Mouse (Mus musculus) MEL (cell line): ENCODE data around the gene Fam229b. TPM values are rescaled to one million over a fixed set of nuclear protein-coding genes. Genes with fewer than 3 reads are reported as not detected.

Experiments used
- DNase-seq: peaks from one replicate; pipeline ENCODE4 v3.0.0; 2011; ENCODE audit warnings: low read depth, low spot score
- H3K27ac ChIP-seq: 2 replicates; pipeline ENCODE4 v1.5.1; 2012; ENCODE audit warnings: low read depth, mild to moderate bottlenecking, control low read depth, low read length, moderate library complexity; ENCODE audit not compliant: control insufficient read depth
- H3K27me3 ChIP-seq, 2 experiments: fragments of 150-350 bp in 1 of 2; sonication (generic) in 1 of 2; 2 replicates each; pipeline ENCODE4 v1.6.1; 2012; ENCODE audit warnings: low read length in 2 of 2, mild to moderate bottlenecking in 2 of 2, improper control_type of control experiment in 1 of 2, moderate library complexity in 1 of 2; ENCODE audit not compliant: insufficient read depth in 2 of 2, control insufficient read depth in 1 of 2
- H3K36me3 ChIP-seq, 2 experiments: 2 replicates each; pipeline ENCODE4 v1.6.1; 2012 to 2014; ENCODE audit warnings: low read length in 2 of 2, improper control_type of control experiment in 1 of 2, inconsistent platforms in 1 of 2, mild to moderate bottlenecking in 1 of 2; ENCODE audit not compliant: insufficient read depth in 2 of 2, control insufficient read depth in 1 of 2
- H3K4me1 ChIP-seq, 2 experiments: fragments of 150-350 bp in 1 of 2; sonication (generic) in 1 of 2; 2 replicates each; pipeline ENCODE4 v1.6.1; 2012; ENCODE audit warnings: low read length in 2 of 2, improper control_type of control experiment in 1 of 2, mild to moderate bottlenecking in 1 of 2; ENCODE audit not compliant: insufficient read depth in 2 of 2, control insufficient read depth in 1 of 2
- H3K4me3 ChIP-seq, 2 experiments: fragments of 150-350 bp in 1 of 2; sonication (generic) in 1 of 2; 2 replicates each; pipeline ENCODE4 v1.5.1; 2012; ENCODE audit warnings: low read depth in 2 of 2, low read length in 2 of 2, mild to moderate bottlenecking in 2 of 2, moderate library complexity in 2 of 2, control low read depth in 1 of 2, improper control_type of control experiment in 1 of 2; ENCODE audit not compliant: control insufficient read depth in 1 of 2, insufficient read depth in 1 of 2
- H3K79me2 ChIP-seq: 2 replicates; pipeline ENCODE4 v1.6.1; 2012; ENCODE audit warnings: mild to moderate bottlenecking, low read length, moderate library complexity; ENCODE audit not compliant: control insufficient read depth, poor library complexity, insufficient read depth
- H3K9ac ChIP-seq: 2 replicates; pipeline ENCODE4 v1.6.1; 2012; ENCODE audit warnings: low read depth, mild to moderate bottlenecking, control low read depth, low read length, moderate library complexity; ENCODE audit not compliant: control insufficient read depth, poor library complexity, severe bottlenecking
- H3K9me3 ChIP-seq: fragments of 150-350 bp; sonication (generic); replicated peaks from 2 replicates; pipeline ENCODE4 v1.6.1; 2012; ENCODE audit warnings: mild to moderate bottlenecking, low read length, improper control_type of control experiment, moderate library complexity; ENCODE audit not compliant: insufficient read depth
- BHLHE40 ChIP-seq: IDR thresholded peaks from 2 replicates; pipeline ENCODE4 v1.6.1; 2012; ENCODE audit warnings: low read depth, mild to moderate bottlenecking, inconsistent platforms, low read length, improper control_type of control experiment, borderline replicate concordance
- CTCF ChIP-seq, 3 experiments: IDR thresholded peaks in 2 of 3; conservative IDR thresholded peaks in 1 of 3; 2 replicates each; pipeline ENCODE4 v1.5.1; 2011 to 2012; ENCODE audit warnings: low read length in 3 of 3, low read depth in 2 of 3, mild to moderate bottlenecking in 2 of 3, improper control_type of control experiment in 1 of 3, inconsistent platforms in 1 of 3, mixed read lengths in 1 of 3, moderate library complexity in 1 of 3; ENCODE audit not compliant: control insufficient read depth in 1 of 3, insufficient read depth in 1 of 3, poor library complexity in 1 of 3, severe bottlenecking in 1 of 3
- EP300 ChIP-seq, 2 experiments: IDR thresholded peaks; 2 replicates each; pipeline ENCODE4 v1.6.1; 2011; ENCODE audit warnings: improper control_type of control experiment in 2 of 2, low read length in 2 of 2, low read depth in 1 of 2, mild to moderate bottlenecking in 1 of 2
- ETS1 ChIP-seq: IDR thresholded peaks from 2 replicates; pipeline ENCODE4 v1.6.1; 2012; ENCODE audit warnings: low read depth, mild to moderate bottlenecking, inconsistent platforms, low read length, improper control_type of control experiment, moderate library complexity
- HCFC1 ChIP-seq: IDR thresholded peaks from 2 replicates; pipeline ENCODE4 v1.6.1; 2012; ENCODE audit warnings: low read depth, mild to moderate bottlenecking, inconsistent platforms, low read length, improper control_type of control experiment, moderate library complexity
- MAX ChIP-seq: IDR thresholded peaks from 2 replicates; pipeline ENCODE4 v1.6.1; 2011; ENCODE audit warnings: low read length, improper control_type of control experiment
- MEF2A ChIP-seq: IDR thresholded peaks from 2 replicates; pipeline ENCODE4 v1.6.1; 2014; ENCODE audit warnings: low read depth, mild to moderate bottlenecking, inconsistent platforms, low read length, improper control_type of control experiment; ENCODE audit not compliant: poor library complexity, insufficient replicate concordance, severe bottlenecking; ENCODE audit errors: extremely low read depth
- MXI1 ChIP-seq: IDR thresholded peaks from 2 replicates; pipeline ENCODE4 v1.6.1; 2011; ENCODE audit warnings: mild to moderate bottlenecking, low read depth, low read length, improper control_type of control experiment
- NRF1 ChIP-seq: IDR thresholded peaks from 2 replicates; pipeline ENCODE4 v1.6.1; 2014; ENCODE audit warnings: low read depth, mild to moderate bottlenecking, inconsistent platforms, low read length, improper control_type of control experiment, moderate library complexity; ENCODE audit not compliant: poor library complexity, insufficient read depth, severe bottlenecking
- POLR2AphosphoS2 ChIP-seq: IDR thresholded peaks from 2 replicates; pipeline ENCODE4 v1.6.1; 2011; ENCODE audit warnings: low read length, improper control_type of control experiment
- RAD21 ChIP-seq: IDR thresholded peaks from 2 replicates; pipeline ENCODE4 v1.6.1; 2011; ENCODE audit warnings: mild to moderate bottlenecking, low read depth, low read length, improper control_type of control experiment
- RCOR1 ChIP-seq: IDR thresholded peaks from 2 replicates; pipeline ENCODE4 v1.6.1; 2012; ENCODE audit warnings: low read depth, mild to moderate bottlenecking, inconsistent platforms, low read length, improper control_type of control experiment
- SMC3 ChIP-seq: IDR thresholded peaks from 2 replicates; pipeline ENCODE4 v1.6.1; 2011; ENCODE audit warnings: low read depth, low read length, improper control_type of control experiment
- USF1 ChIP-seq: IDR thresholded peaks from 2 replicates; pipeline ENCODE4 v1.6.1; 2014; ENCODE audit warnings: low read depth, mild to moderate bottlenecking, inconsistent platforms, low read length, improper control_type of control experiment, moderate library complexity
- ZC3H11A ChIP-seq: IDR thresholded peaks from 2 replicates; pipeline ENCODE4 v1.6.1; 2012; ENCODE audit warnings: low read depth, mild to moderate bottlenecking, inconsistent platforms, low read length, improper control_type of control experiment
- ZKSCAN1 ChIP-seq: IDR thresholded peaks from 2 replicates; pipeline ENCODE4 v1.6.1; 2012; ENCODE audit warnings: low read depth, mild to moderate bottlenecking, inconsistent platforms, low read length, improper control_type of control experiment, moderate library complexity
- ZMIZ1 ChIP-seq: IDR thresholded peaks from 2 replicates; pipeline ENCODE4 v1.6.1; 2012; ENCODE audit warnings: low read depth, mild to moderate bottlenecking, inconsistent platforms, low read length, improper control_type of control experiment, moderate library complexity
- ZNF384 ChIP-seq: IDR thresholded peaks from 2 replicates; pipeline ENCODE4 v1.6.1; 2012; ENCODE audit warnings: low read depth, mild to moderate bottlenecking, inconsistent platforms, low read length, improper control_type of control experiment
- polyA plus RNA-seq, 2 experiments: library from polyadenylated mRNA; stranded (reverse) in 1 of 2; unstranded in 1 of 2; fragments of >175 nt in 1 of 2; fragments of >200 nt in 1 of 2; gene quantifications; 2 replicates each; pipeline versions ENCODE4 v1.2.1 to v1.2.4; 2012; ENCODE audit warnings: low replicate concordance in 2 of 2, low read depth in 1 of 2; ENCODE audit not compliant: insufficient read length in 2 of 2, insufficient read depth in 1 of 2, missing spikeins in 1 of 2
- total RNA-seq: library from RNA; depleted of rRNA; stranded (reverse); fragments of 300-350 nt; gene quantifications from 2 replicates; pipeline ENCODE4 v1.2.3, GENCODE M21; 2012

Gene Fam229b
- total and polyA plus RNA-seq, 3 experiments, result 1.2 to 1.5 TPM; not detected in 1

- Histone ChIP-seq H3K4me3 (peak overlapping the region in 1 of 2 experiments; percentile 31; a peak in 2 of 4 replicates), H3K4me1 (peaks cover 0 to 4% of the 10 kb centered on the region in 2 experiments; a peak in 1 of 4 replicates), H3K79me2 (no peaks in the 10 kb centered on the region), H3K9ac (no peak overlapping the region), H3K27ac (no peak overlapping the region), H3K9me3 (no peaks in the 10 kb centered on the region), H3K27me3 (no peaks in the 10 kb centered on the region), H3K36me3 (no peaks in the 10 kb centered on the region)
- no peak for TF ChIP-seq USF1
- no peak for TF ChIP-seq BHLHE40
- no peak for TF ChIP-seq NRF1
- no peak for TF ChIP-seq POLR2AphosphoS2
- TF ChIP-seq ZC3H11A, result no peak
- no peak for TF ChIP-seq EP300 (IDR thresholded peaks at IDR 0.05; ENCODE audit: low read depth in 1 of 2, low read length in 2 of 2)
- no peak for TF ChIP-seq MEF2A
- TF ChIP-seq ZNF384, result no peak
- TF ChIP-seq ZKSCAN1, result no peak
- no peak for TF ChIP-seq MAX
- no peak for TF ChIP-seq HCFC1
- TF ChIP-seq ZMIZ1, result no peak
- no peak for TF ChIP-seq MXI1
- TF ChIP-seq ETS1, result no peak
- TF ChIP-seq RCOR1, result no peak
- no peak for DNase-seq
Observed at GRCm38 (mm10) chr10:39170706-39171105, 37.0 kb upstream of the Fam229b start.

- Histone ChIP-seq H3K27ac (no peak overlapping the region), H3K27me3 (no peaks in the 10 kb centered on the region), H3K36me3 (no peaks in the 10 kb centered on the region), H3K4me1 (peaks cover 0 to 4% of the 10 kb centered on the region in 2 experiments; a peak in 1 of 4 replicates), H3K79me2 (no peaks in the 10 kb centered on the region), H3K9me3 (no peaks in the 10 kb centered on the region), H3K4me3 (no peak overlapping the region), H3K9ac (no peak overlapping the region)
- peak; percentile 59 to 79 (median 69) for TF ChIP-seq CTCF (IDR thresholded peaks at IDR 0.05 in 2 of 3, conservative IDR thresholded peaks at IDR 0.05 in 1 of 3; ENCODE audit: control insufficient read depth in 1 of 3, insufficient read depth in 1 of 3, low read depth in 2 of 3, low read length in 3 of 3, poor library complexity in 1 of 3, severe bottlenecking in 1 of 3)
- peak; percentile 39 for TF ChIP-seq SMC3
- TF ChIP-seq RAD21, result peak; percentile 39
- TF ChIP-seq ETS1, result no peak
- DNase-seq, result peak; percentile 58
Observed at GRCm38 (mm10) chr10:39170181-39170580, 36.5 kb upstream of the Fam229b start.
